Mouse (Mus musculus): Measurements from ENCODE around the gene Marc2. TPM values are rescaled to one million over a fixed set of nuclear protein-coding genes. Genes with fewer than 3 reads are reported as not detected.

The Marc2 gene
- polyA plus RNA-seq, 1 experiment from 2014 or later = 98.6 TPM

MicroRNAs encoded within 50 kb of the gene (microRNA counts, 519-probe panel; counts per million panel counts)
- not detected for microRNA mmu-miR-1981

Small RNA genes lying within 50 kb of the gene (microRNA-seq; reads per million reads assigned to microRNA genes)
- gene Mir1981 = 219 reads per million, percentile 60 among the genes with 10 or more reads in this experiment

Other genes with a start within 250 kb of the Marc2 start
- 3.1 and 19.4 TPM in 2 replicates for gene Hlx, start 113.8 kb downstream of the Marc2 start, polyA plus RNA-seq (2016; fragmentation: Nextera tagmentation; extraction: Ambion mirVana)
- gene Marc1, start 35.1 kb downstream of the Marc2 start, polyA plus RNA-seq (2016; fragmentation: Nextera tagmentation; extraction: Ambion mirVana) = 0.21 and 0.70 TPM in 2 replicates
- 0.22 and 0.82 TPM in 2 replicates for gene C130074G19Rik, start 36.8 kb upstream of the Marc2 start, polyA plus RNA-seq (2016; fragmentation: Nextera tagmentation; extraction: Ambion mirVana)
- gene Mark1, start 153.1 kb upstream of the Marc2 start, polyA plus RNA-seq (2016; fragmentation: Nextera tagmentation; extraction: Ambion mirVana) = 1.8 and 2.4 TPM in 2 replicates